Comparison of ENCODE assay signal across 22 mouse cellular contexts in the genomic region with DNA sequence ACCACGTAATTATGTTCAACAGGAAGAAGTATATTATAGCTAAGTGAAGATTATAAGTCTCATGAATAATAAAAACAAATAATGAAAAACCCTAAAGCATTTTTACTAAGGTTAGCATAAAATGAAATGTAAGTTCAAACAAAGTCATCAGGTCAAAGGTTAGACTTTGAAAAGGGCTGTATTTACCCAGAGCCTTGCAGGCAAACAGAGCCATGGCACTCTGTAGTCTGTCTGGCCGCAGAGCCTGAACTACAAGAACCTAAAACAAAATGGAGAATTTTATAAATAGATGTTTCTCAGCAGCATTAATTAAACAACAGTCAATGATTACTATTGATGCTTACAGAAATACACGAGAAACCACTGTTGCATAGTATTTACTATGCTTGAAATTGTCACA.
A peak's percentile ranks its signal among the peaks of the same experiment; 100 is the strongest.
DNase-seq lines count a peak whose midpoint lies in the region; ATAC-seq lines count a peak whose summit lies in the region.
"Had no signal": no experiment of that assay in that cellular context is flagged by ENCODE, and none has a peak within 500 bp of the region (broad histone marks: within the 10 kb centered on the region; RNA-seq: fewer than 3 reads in every experiment).

No protein-coding gene starts in this region.

- 52% methylated on average over 3 of the region's 3 CpGs for WGBS in liver, embryonic 16.5 days (ENCODE audit: insufficient replicate concordance)
- 62% methylated on average over 3 of the region's 3 CpGs for WGBS in liver, embryonic 12.5 days (ENCODE audit: insufficient replicate concordance)
- 73% methylated on average over 3 of the region's 3 CpGs for WGBS in midbrain, embryonic 11.5 days
- WGBS in midbrain, embryonic 10.5 days: 69% methylated on average over 3 of the region's 3 CpGs

- H3K4me1 ChIP-seq in liver, embryonic 16.5 days (ENCODE audit: control insufficient read depth, low read depth, low read length): no peaks in the 10 kb centered on the region
- H3K4me1 ChIP-seq in liver, embryonic 12.5 days: no peaks in the 10 kb centered on the region
- no peaks in the 10 kb centered on the region for H3K4me1 ChIP-seq in midbrain, embryonic 11.5 days (ENCODE audit: control insufficient read depth, insufficient read depth, low read length)
- no peaks in the 10 kb centered on the region for H3K4me1 ChIP-seq in midbrain, embryonic 10.5 days
- H3K4me1 ChIP-seq: embryonic facial prominence, embryonic 13.5 days; embryonic facial prominence, embryonic 15.5 days; forebrain, embryonic 10.5 days; forebrain, embryonic 12.5 days had no signal

- no peak overlapping the region for H3K4me2 ChIP-seq in liver, embryonic 16.5 days (ENCODE audit: low read depth, low read length)
- H3K4me2 ChIP-seq in liver, embryonic 12.5 days: no peak overlapping the region
- no peak overlapping the region for H3K4me2 ChIP-seq in midbrain, embryonic 11.5 days
- H3K4me2 ChIP-seq: embryonic facial prominence, embryonic 13.5 days; embryonic facial prominence, embryonic 15.5 days; forebrain, embryonic 12.5 days had no signal

- H3K27me3 ChIP-seq in liver, embryonic 16.5 days (ENCODE audit: control insufficient read depth, insufficient read depth, low read depth, low read length): no peaks in the 10 kb centered on the region
- no peaks in the 10 kb centered on the region for H3K27me3 ChIP-seq in liver, embryonic 12.5 days (replicated peaks)
- H3K27me3 ChIP-seq in midbrain, embryonic 11.5 days (ENCODE audit: control insufficient read depth, insufficient read depth, low read length): no peaks in the 10 kb centered on the region
- H3K27me3 ChIP-seq in midbrain, embryonic 10.5 days (ENCODE audit: low read depth, poor library complexity, severe bottlenecking): no peaks in the 10 kb centered on the region
- H3K27me3 ChIP-seq: embryonic facial prominence, embryonic 13.5 days; embryonic facial prominence, embryonic 15.5 days; forebrain, embryonic 12.5 days had no signal

- no peak overlapping the region for H3K9ac ChIP-seq in liver, embryonic 16.5 days (ENCODE audit: low read depth, low read length)
- no peak overlapping the region for H3K9ac ChIP-seq in liver, embryonic 12.5 days
- H3K9ac ChIP-seq in midbrain, embryonic 11.5 days (ENCODE audit: low read length): no peak overlapping the region
- H3K9ac ChIP-seq: embryonic facial prominence, embryonic 13.5 days; embryonic facial prominence, embryonic 15.5 days; forebrain, embryonic 12.5 days had no signal

- H3K9me3 ChIP-seq in liver, embryonic 16.5 days (replicated peaks; ENCODE audit: control insufficient read depth, low read length): no peaks in the 10 kb centered on the region
- H3K9me3 ChIP-seq in liver, embryonic 12.5 days (replicated peaks): no peaks in the 10 kb centered on the region
- no peaks in the 10 kb centered on the region for H3K9me3 ChIP-seq in midbrain, embryonic 11.5 days (ENCODE audit: control insufficient read depth, low read length)
- no peaks in the 10 kb centered on the region for H3K9me3 ChIP-seq in midbrain, embryonic 10.5 days (replicated peaks)
- H3K9me3 ChIP-seq: embryonic facial prominence, embryonic 13.5 days; embryonic facial prominence, embryonic 15.5 days; forebrain, embryonic 10.5 days; forebrain, embryonic 12.5 days had no signal

- H3K27ac ChIP-seq in liver, embryonic 16.5 days (ENCODE audit: low read length): no peak overlapping the region
- no peak overlapping the region for H3K27ac ChIP-seq in liver, embryonic 12.5 days
- H3K27ac ChIP-seq in midbrain, embryonic 11.5 days (ENCODE audit: low read depth, low read length): no peak overlapping the region
- H3K27ac ChIP-seq in midbrain, embryonic 10.5 days (replicated peaks): no peak overlapping the region
- H3K27ac ChIP-seq: embryonic facial prominence, embryonic 13.5 days; embryonic facial prominence, embryonic 15.5 days; forebrain, embryonic 10.5 days; forebrain, embryonic 12.5 days had no signal

- peak; percentile 27 for DNase-seq in heart, adult 11 months
- DNase-seq in heart, postnatal 4 days: no peak
- DNase-seq in midbrain, embryonic 11.5 days (ENCODE audit: low spot score, missing footprints): no peak
- no peak for DNase-seq in midbrain, embryonic 10.5 days (ENCODE audit: low spot score)
- DNase-seq: adrenal gland, adult 2 months; adrenal gland, postnatal 10 days; adrenal gland, postnatal 25 days; cerebellum, adult 11 months; cerebellum, adult 18-20 months; cerebellum, adult 8-10 months; cerebellum, adult 9-11 months; cerebellum, postnatal 14 days; cerebellum, postnatal 36 days had no signal

- no peaks in the 10 kb centered on the region for H3K36me3 ChIP-seq in liver, embryonic 16.5 days (ENCODE audit: control insufficient read depth, insufficient read depth)
- H3K36me3 ChIP-seq in liver, embryonic 12.5 days: no peaks in the 10 kb centered on the region
- no peaks in the 10 kb centered on the region for H3K36me3 ChIP-seq in midbrain, embryonic 11.5 days (ENCODE audit: control insufficient read depth, insufficient read depth, low read length)
- H3K36me3 ChIP-seq in midbrain, embryonic 10.5 days: peaks cover 40% of the 10 kb centered on the region
- H3K36me3 ChIP-seq: embryonic facial prominence, embryonic 15.5 days had no signal

- peak; percentile 50; the same call in 1 of the 2 replicates for ATAC-seq in liver, embryonic 16.5 days (ENCODE audit: low read depth)
- no peak for ATAC-seq in liver, embryonic 12.5 days
- peak; percentile 76 for ATAC-seq in midbrain, embryonic 11.5 days (ENCODE audit: low FRiP score)
- ATAC-seq: forebrain, embryonic 14.5 days; forebrain, embryonic 16.5 days had no signal

- no peak overlapping the region for H3K4me3 ChIP-seq in liver, embryonic 16.5 days (ENCODE audit: low read depth, low read length)
- H3K4me3 ChIP-seq in liver, embryonic 12.5 days: no peak overlapping the region
- H3K4me3 ChIP-seq in midbrain, embryonic 11.5 days (ENCODE audit: low read depth, low read length): no peak overlapping the region
- H3K4me3 ChIP-seq in midbrain, embryonic 10.5 days: no peak overlapping the region
- H3K4me3 ChIP-seq: embryonic facial prominence, embryonic 13.5 days; embryonic facial prominence, embryonic 15.5 days; erythroblast, embryonic 14.5 days; forebrain, embryonic 10.5 days; forebrain, embryonic 12.5 days had no signal
